Mouse (Mus musculus) liver, adult 2 months (tissue): Measurements from ENCODE around the gene Mras. TPM values are rescaled to one million over a fixed set of nuclear protein-coding genes. Genes with fewer than 3 reads are reported as not detected.

Experiments
- DNase-seq: peaks from one replicate; pipeline ENCODE4 v3.0.0-alpha.2; 2011; ENCODE audit warnings: low read depth, low spot score; ENCODE audit errors: extremely low read depth
- H3K27ac ChIP-seq: fragments of 200-500 bp; replicated peaks from 2 replicates; pipeline ENCODE4 v1.5.1; 2012; ENCODE audit warnings: low read depth, mild to moderate bottlenecking, control low read depth, inconsistent platforms, low read length; ENCODE audit not compliant: insufficient read depth
- H3K27me3 ChIP-seq: fragments of 200-500 bp; 2 replicates; pipeline ENCODE4 v1.6.1; 2012; ENCODE audit warnings: mild to moderate bottlenecking, moderate library complexity, low read length, inconsistent platforms; ENCODE audit not compliant: control insufficient read depth, insufficient read depth
- H3K36me3 ChIP-seq: fragments of 200-500 bp; 2 replicates; pipeline ENCODE4 v1.6.1; 2012; ENCODE audit warnings: low read length, inconsistent platforms; ENCODE audit not compliant: control insufficient read depth, insufficient read depth
- H3K4me1 ChIP-seq: fragments of 200-500 bp; 2 replicates; pipeline ENCODE4 v1.6.1; 2011; ENCODE audit warnings: low read length; ENCODE audit not compliant: control insufficient read depth, insufficient read depth
- H3K4me3 ChIP-seq: fragments of 200-500 bp; 2 replicates; pipeline ENCODE4 v1.5.1; 2011; ENCODE audit warnings: low read depth, mild to moderate bottlenecking, control low read depth, low read length, moderate library complexity; ENCODE audit not compliant: insufficient read depth
- H3K79me2 ChIP-seq: fragments of 200-500 bp; 2 replicates; pipeline ENCODE4 v1.6.1; 2012; ENCODE audit warnings: inconsistent platforms, mild to moderate bottlenecking, low read length, moderate library complexity; ENCODE audit not compliant: control insufficient read depth, insufficient read depth
- H3K9ac ChIP-seq: fragments of 200-500 bp; 2 replicates; pipeline ENCODE4 v1.6.1; 2012; ENCODE audit warnings: low read depth, mild to moderate bottlenecking, control low read depth, inconsistent platforms, low read length
- CTCF ChIP-seq: fragments of 200-500 bp; IDR thresholded peaks from 2 replicates; pipeline ENCODE4 v1.5.1; 2011; ENCODE audit warnings: low read depth, low read length, control low read depth
- POLR2A ChIP-seq: fragments of 200-500 bp; IDR thresholded peaks from 2 replicates; pipeline ENCODE4 v1.6.1; 2011; ENCODE audit warnings: low read length, control low read depth; ENCODE audit not compliant: insufficient read depth; ENCODE audit errors: extremely low read depth
- WGBS: fragments of 180-500 bp; shearing (Covaris S2); methylation state at CpG from one replicate; pipeline ENCODE4 v1.1.7; 2018; 5-methylcytosine and 5-hydroxymethylcytosine counted together
- polyA plus RNA-seq: library from polyadenylated mRNA; depleted of rRNA; stranded (reverse); fragments of >200 nt; gene quantifications from 2 replicates; pipeline ENCODE4 v1.2.3, GENCODE M21; 2012
- total RNA-seq: library from RNA; depleted of rRNA; stranded (reverse); fragments of >200 nt; gene quantifications from 2 replicates; pipeline ENCODE4 v1.2.3, GENCODE M21; 2014

The Mras gene
- total and polyA plus RNA-seq, 2 experiments, result 2.9 to 4.1 TPM

GRCm38 (mm10) chr9:99458529-99459208, 21.5 kb upstream of the Mras start:
- TF ChIP-seq CTCF (peak; percentile 71), POLR2A (no peak)
- WGBS, result 33% methylated on average over 12 of the region's 12 CpGs
- Histone ChIP-seq H3K27me3 (no peaks in the 10 kb centered on the region), H3K9ac (no peak overlapping the region), H3K4me3 (no peak overlapping the region), H3K4me1 (no peaks in the 10 kb centered on the region), H3K79me2 (no peaks in the 10 kb centered on the region), H3K36me3 (no peaks in the 10 kb centered on the region), H3K27ac (no peak overlapping the region)
- DNase-seq, result peak; percentile 51

DNA sequence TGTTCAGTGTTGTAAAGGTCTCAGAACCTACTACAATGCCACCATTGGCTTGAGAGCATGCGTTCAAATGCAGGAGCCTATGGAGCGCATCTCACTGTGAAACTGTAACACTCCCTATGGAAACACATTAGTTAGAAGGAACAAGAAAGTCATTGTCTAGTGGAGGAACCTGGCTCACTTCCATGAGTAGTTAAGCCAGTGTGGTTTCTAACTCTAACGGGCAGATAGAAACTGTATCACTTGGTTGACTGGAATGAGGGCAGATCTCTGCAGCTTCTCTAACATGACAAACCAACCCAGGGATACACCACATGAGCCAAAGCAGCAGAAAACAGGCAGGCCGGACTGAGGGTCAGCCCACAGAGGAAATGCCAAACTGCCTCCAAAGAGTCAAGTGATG, 17.0 kb upstream of the Mras start:
- WGBS, result 83% methylated on average over 4 of the region's 4 CpGs
- Histone ChIP-seq H3K4me3 (no peak overlapping the region), H3K79me2 (no peaks in the 10 kb centered on the region), H3K27ac (no peak overlapping the region), H3K4me1 (no peaks in the 10 kb centered on the region), H3K9ac (no peak overlapping the region), H3K36me3 (no peaks in the 10 kb centered on the region), H3K27me3 (no peaks in the 10 kb centered on the region)
- DNase-seq, result no peak
- TF ChIP-seq POLR2A, result no peak
- no peak for TF ChIP-seq CTCF

GRCm38 (mm10) chr9:99451161-99451560, 14.0 kb upstream of the Mras start, which contains the start of gene Nme9:
Gene Nme9, plus strand, starts transcription at chr9:99451475.
- no peak within 1 kb of the TSS for H3K27ac ChIP-seq
- H3K4me3 ChIP-seq, result no peak within 1 kb of the TSS
- no peak for TF ChIP-seq CTCF
- no peak for TF ChIP-seq POLR2A
- no peaks in the 10 kb centered on the region for H3K79me2 ChIP-seq
- H3K9ac ChIP-seq, result no peak within 1 kb of the TSS
- WGBS, result 11% methylated on average over 14 of the region's 14 CpGs
- H3K36me3 ChIP-seq, result no peaks in the 10 kb centered on the region
- DNase-seq, result no peak
- H3K4me1 ChIP-seq, result no peaks in the 10 kb centered on the region
- H3K27me3 ChIP-seq, result no peaks in the 10 kb centered on the region

- Histone ChIP-seq H3K79me2 (no peaks in the 10 kb centered on the region), H3K27ac (no peak overlapping the region), H3K4me3 (no peak overlapping the region), H3K36me3 (no peaks in the 10 kb centered on the region), H3K27me3 (no peaks in the 10 kb centered on the region), H3K4me1 (no peaks in the 10 kb centered on the region), H3K9ac (no peak overlapping the region)
- TF ChIP-seq CTCF (peak; percentile 39; the same call in 1 of the 2 replicates), POLR2A (no peak)
- peak; percentile 44 for DNase-seq
- 42% methylated on average over 9 of the region's 9 CpGs for WGBS
Measured at GRCm38 (mm10) chr9:99449886-99450647, 12.9 kb upstream of the Mras start.

GRCm38 (mm10) chr9:99447323-99447722, 10.1 kb upstream of the Mras start:
- WGBS, result 79% methylated on average over 3 of the region's 3 CpGs
- H3K4me1 ChIP-seq, result no peaks in the 10 kb centered on the region
- no peak overlapping the region for H3K4me3 ChIP-seq
- TF ChIP-seq CTCF (no peak), POLR2A (no peak)
- H3K27ac ChIP-seq, result no peak overlapping the region
- DNase-seq, result no peak
- H3K79me2 ChIP-seq, result no peaks in the 10 kb centered on the region
- H3K36me3 ChIP-seq, result no peaks in the 10 kb centered on the region
- no peaks in the 10 kb centered on the region for H3K27me3 ChIP-seq
- no peak overlapping the region for H3K9ac ChIP-seq

DNA sequence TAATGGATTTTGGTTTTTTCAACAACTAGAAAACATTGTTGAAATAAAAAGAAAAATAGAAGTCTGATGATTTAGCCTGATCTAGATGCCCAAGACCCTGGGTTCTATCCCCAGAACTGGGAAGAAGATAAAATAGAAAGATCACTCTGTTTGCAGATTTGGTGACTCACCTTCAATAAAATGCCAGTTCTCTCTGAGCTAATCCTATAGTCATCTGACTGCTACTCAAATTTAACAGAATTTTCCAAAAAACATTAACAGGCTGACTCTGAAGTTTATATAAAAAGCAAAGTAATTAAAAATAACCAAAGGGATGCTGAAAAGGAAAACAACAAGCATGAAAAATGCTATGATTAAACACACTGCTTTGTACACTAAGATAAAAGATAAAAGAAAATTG, 9.1 kb upstream of the Mras start:
- H3K27me3 ChIP-seq, result no peaks in the 10 kb centered on the region
- H3K36me3 ChIP-seq, result no peaks in the 10 kb centered on the region
- no peak overlapping the region for H3K4me3 ChIP-seq
- TF ChIP-seq POLR2A (no peak), CTCF (no peak)
- no peak overlapping the region for H3K9ac ChIP-seq
- no peak overlapping the region for H3K27ac ChIP-seq
- no peak for DNase-seq
- H3K79me2 ChIP-seq, result no peaks in the 10 kb centered on the region
- no peaks in the 10 kb centered on the region for H3K4me1 ChIP-seq
